Mouse (Mus musculus) lung, adult 2 months (tissue): Measurements from ENCODE around the gene Cpxm1.

Experiments used
- CTCF ChIP-seq: fragments of 200-500 bp; IDR thresholded peaks from 2 replicates; pipeline ENCODE4 v1.5.1; 2011; ENCODE audit warnings: mild to moderate bottlenecking, low read length, control low read depth; ENCODE audit not compliant: insufficient read depth
- POLR2A ChIP-seq: fragments of 200-500 bp; IDR thresholded peaks from 2 replicates; pipeline ENCODE4 v1.6.1; 2011; ENCODE audit warnings: low read depth, mild to moderate bottlenecking, control low read depth, low read length, borderline replicate concordance; ENCODE audit errors: extremely low read depth

- TF ChIP-seq POLR2A (no peak), CTCF (no peak)
Measured at GRCm38 (mm10) chr2:130408194-130408593, 10.8 kb upstream of the Cpxm1 start.
